Mouse (Mus musculus) MEL (cell line): ENCODE measurements around the gene Naa80. TPM values are rescaled to one million over a fixed set of nuclear protein-coding genes. Genes with fewer than 3 reads are reported as not detected.
A peak's percentile ranks its signal among the peaks of the same experiment; 100 is the strongest.

Source experiments
- DNase-seq: peaks from one replicate; pipeline ENCODE4 v3.0.0; 2011; ENCODE audit warnings: low read depth, low spot score
- H3K27ac ChIP-seq: 2 replicates; pipeline ENCODE4 v1.5.1; 2012; ENCODE audit warnings: low read depth, mild to moderate bottlenecking, control low read depth, low read length, moderate library complexity; ENCODE audit not compliant: control insufficient read depth
- H3K27me3 ChIP-seq, 2 experiments: fragments of 150-350 bp in 1 of 2; sonication (generic) in 1 of 2; 2 replicates each; pipeline ENCODE4 v1.6.1; 2012; ENCODE audit warnings: low read length in 2 of 2, mild to moderate bottlenecking in 2 of 2, improper control_type of control experiment in 1 of 2, moderate library complexity in 1 of 2; ENCODE audit not compliant: insufficient read depth in 2 of 2, control insufficient read depth in 1 of 2
- H3K36me3 ChIP-seq, 2 experiments: 2 replicates each; pipeline ENCODE4 v1.6.1; 2012 to 2014; ENCODE audit warnings: low read length in 2 of 2, improper control_type of control experiment in 1 of 2, inconsistent platforms in 1 of 2, mild to moderate bottlenecking in 1 of 2; ENCODE audit not compliant: insufficient read depth in 2 of 2, control insufficient read depth in 1 of 2
- H3K4me1 ChIP-seq, 2 experiments: fragments of 150-350 bp in 1 of 2; sonication (generic) in 1 of 2; 2 replicates each; pipeline ENCODE4 v1.6.1; 2012; ENCODE audit warnings: low read length in 2 of 2, improper control_type of control experiment in 1 of 2, mild to moderate bottlenecking in 1 of 2; ENCODE audit not compliant: insufficient read depth in 2 of 2, control insufficient read depth in 1 of 2
- H3K4me3 ChIP-seq, 2 experiments: fragments of 150-350 bp in 1 of 2; sonication (generic) in 1 of 2; 2 replicates each; pipeline ENCODE4 v1.5.1; 2012; ENCODE audit warnings: low read depth in 2 of 2, low read length in 2 of 2, mild to moderate bottlenecking in 2 of 2, moderate library complexity in 2 of 2, control low read depth in 1 of 2, improper control_type of control experiment in 1 of 2; ENCODE audit not compliant: control insufficient read depth in 1 of 2, insufficient read depth in 1 of 2
- H3K79me2 ChIP-seq: 2 replicates; pipeline ENCODE4 v1.6.1; 2012; ENCODE audit warnings: mild to moderate bottlenecking, low read length, moderate library complexity; ENCODE audit not compliant: control insufficient read depth, poor library complexity, insufficient read depth
- H3K9ac ChIP-seq: 2 replicates; pipeline ENCODE4 v1.6.1; 2012; ENCODE audit warnings: low read depth, mild to moderate bottlenecking, control low read depth, low read length, moderate library complexity; ENCODE audit not compliant: control insufficient read depth, poor library complexity, severe bottlenecking
- H3K9me3 ChIP-seq: fragments of 150-350 bp; sonication (generic); replicated peaks from 2 replicates; pipeline ENCODE4 v1.6.1; 2012; ENCODE audit warnings: mild to moderate bottlenecking, low read length, improper control_type of control experiment, moderate library complexity; ENCODE audit not compliant: insufficient read depth
- BHLHE40 ChIP-seq: IDR thresholded peaks from 2 replicates; pipeline ENCODE4 v1.6.1; 2012; ENCODE audit warnings: low read depth, mild to moderate bottlenecking, inconsistent platforms, low read length, improper control_type of control experiment, borderline replicate concordance
- CTCF ChIP-seq, 3 experiments: IDR thresholded peaks in 2 of 3; conservative IDR thresholded peaks in 1 of 3; 2 replicates each; pipeline ENCODE4 v1.5.1; 2011 to 2012; ENCODE audit warnings: low read length in 3 of 3, low read depth in 2 of 3, mild to moderate bottlenecking in 2 of 3, improper control_type of control experiment in 1 of 3, inconsistent platforms in 1 of 3, mixed read lengths in 1 of 3, moderate library complexity in 1 of 3; ENCODE audit not compliant: control insufficient read depth in 1 of 3, insufficient read depth in 1 of 3, poor library complexity in 1 of 3, severe bottlenecking in 1 of 3
- ELF1 ChIP-seq: IDR thresholded peaks from 2 replicates; pipeline ENCODE4 v1.6.1; 2014; ENCODE audit warnings: low read depth, mild to moderate bottlenecking, inconsistent platforms, low read length, improper control_type of control experiment, moderate library complexity
- ETS1 ChIP-seq: IDR thresholded peaks from 2 replicates; pipeline ENCODE4 v1.6.1; 2012; ENCODE audit warnings: low read depth, mild to moderate bottlenecking, inconsistent platforms, low read length, improper control_type of control experiment, moderate library complexity
- HCFC1 ChIP-seq: IDR thresholded peaks from 2 replicates; pipeline ENCODE4 v1.6.1; 2012; ENCODE audit warnings: low read depth, mild to moderate bottlenecking, inconsistent platforms, low read length, improper control_type of control experiment, moderate library complexity
- MAFK ChIP-seq: IDR thresholded peaks from 2 replicates; pipeline ENCODE4 v1.6.1; 2011; ENCODE audit warnings: low read depth, mild to moderate bottlenecking, low read length, improper control_type of control experiment, borderline replicate concordance
- MAX ChIP-seq: IDR thresholded peaks from 2 replicates; pipeline ENCODE4 v1.6.1; 2011; ENCODE audit warnings: low read length, improper control_type of control experiment
- MAZ ChIP-seq: IDR thresholded peaks from 2 replicates; pipeline ENCODE4 v1.6.1; 2012; ENCODE audit warnings: low read depth, mild to moderate bottlenecking, inconsistent platforms, low read length, improper control_type of control experiment
- MXI1 ChIP-seq: IDR thresholded peaks from 2 replicates; pipeline ENCODE4 v1.6.1; 2011; ENCODE audit warnings: mild to moderate bottlenecking, low read depth, low read length, improper control_type of control experiment
- NELFE ChIP-seq: IDR thresholded peaks from 2 replicates; pipeline ENCODE4 v1.6.1; 2011; ENCODE audit warnings: low read depth, low read length, improper control_type of control experiment
- NRF1 ChIP-seq: IDR thresholded peaks from 2 replicates; pipeline ENCODE4 v1.6.1; 2014; ENCODE audit warnings: low read depth, mild to moderate bottlenecking, inconsistent platforms, low read length, improper control_type of control experiment, moderate library complexity; ENCODE audit not compliant: poor library complexity, insufficient read depth, severe bottlenecking
- POLR2A ChIP-seq, 2 experiments: IDR thresholded peaks; 2 replicates each; pipeline ENCODE4 v1.6.1; 2011 to 2012; ENCODE audit warnings: low read length in 2 of 2, mild to moderate bottlenecking in 2 of 2, control low read depth in 1 of 2, improper control_type of control experiment in 1 of 2, low read depth in 1 of 2, moderate library complexity in 1 of 2; ENCODE audit not compliant: control insufficient read depth in 1 of 2, insufficient read depth in 1 of 2, poor library complexity in 1 of 2
- POLR2AphosphoS2 ChIP-seq: IDR thresholded peaks from 2 replicates; pipeline ENCODE4 v1.6.1; 2011; ENCODE audit warnings: low read length, improper control_type of control experiment
- RCOR1 ChIP-seq: IDR thresholded peaks from 2 replicates; pipeline ENCODE4 v1.6.1; 2012; ENCODE audit warnings: low read depth, mild to moderate bottlenecking, inconsistent platforms, low read length, improper control_type of control experiment
- SIN3A ChIP-seq: IDR thresholded peaks from 2 replicates; pipeline ENCODE4 v1.6.1; 2012; ENCODE audit warnings: low read length, improper control_type of control experiment, inconsistent platforms
- TBP ChIP-seq: IDR thresholded peaks from 2 replicates; pipeline ENCODE4 v1.8.0; 2011; ENCODE audit warnings: low read depth, low read length, improper control_type of control experiment
- TCF12 ChIP-seq: IDR thresholded peaks from 2 replicates; pipeline ENCODE4 v1.6.1; 2014; ENCODE audit warnings: low read depth, mild to moderate bottlenecking, inconsistent platforms, low read length, improper control_type of control experiment, moderate library complexity
- UBTF ChIP-seq: IDR thresholded peaks from 2 replicates; pipeline ENCODE4 v1.6.1; 2012; ENCODE audit warnings: low read depth, mild to moderate bottlenecking, inconsistent platforms, low read length, improper control_type of control experiment, moderate library complexity, borderline replicate concordance; ENCODE audit not compliant: insufficient read depth
- USF2 ChIP-seq, 2 experiments: IDR thresholded peaks; 2 replicates each; pipeline ENCODE4 v1.6.1; 2011 to 2012; ENCODE audit warnings: improper control_type of control experiment in 2 of 2, low read length in 2 of 2, borderline replicate concordance in 1 of 2, inconsistent platforms in 1 of 2, low read depth in 1 of 2, mild to moderate bottlenecking in 1 of 2; ENCODE audit not compliant: insufficient read depth in 1 of 2
- ZC3H11A ChIP-seq: IDR thresholded peaks from 2 replicates; pipeline ENCODE4 v1.6.1; 2012; ENCODE audit warnings: low read depth, mild to moderate bottlenecking, inconsistent platforms, low read length, improper control_type of control experiment
- ZMIZ1 ChIP-seq: IDR thresholded peaks from 2 replicates; pipeline ENCODE4 v1.6.1; 2012; ENCODE audit warnings: low read depth, mild to moderate bottlenecking, inconsistent platforms, low read length, improper control_type of control experiment, moderate library complexity
- polyA plus RNA-seq, 2 experiments: library from polyadenylated mRNA; stranded (reverse) in 1 of 2; unstranded in 1 of 2; fragments of >175 nt in 1 of 2; fragments of >200 nt in 1 of 2; gene quantifications; 2 replicates each; pipeline versions ENCODE4 v1.2.1 to v1.2.4; 2012; ENCODE audit warnings: low replicate concordance in 2 of 2, low read depth in 1 of 2; ENCODE audit not compliant: insufficient read length in 2 of 2, insufficient read depth in 1 of 2, missing spikeins in 1 of 2
- total RNA-seq: library from RNA; depleted of rRNA; stranded (reverse); fragments of 300-350 nt; gene quantifications from 2 replicates; pipeline ENCODE4 v1.2.3, GENCODE M21; 2012

Gene Naa80
- total and polyA plus RNA-seq, 3 experiments, result 14.3 to 74.0 TPM; not detected in 1

- peak; percentile 91 for DNase-seq
- Histone ChIP-seq H3K36me3 (peaks cover 0 to 15% of the 10 kb centered on the region in 2 experiments; a peak in 2 of 4 replicates), H3K9me3 (no peaks in the 10 kb centered on the region), H3K4me3 (peak within 1 kb of the TSS; percentile 56 to 78), H3K9ac (peak within 1 kb of the TSS; percentile 65), H3K27me3 (no peaks in the 10 kb centered on the region), H3K27ac (0 out of 2 replicates have a peak within 1 kb of the TSS, but pooled peaks have one; percentile 10), H3K4me1 (peaks cover 7 to 34% of the 10 kb centered on the region in 2 experiments), H3K79me2 (peaks cover 10% of the 10 kb centered on the region)
- TF ChIP-seq ETS1, result no peak
- no peak for TF ChIP-seq MAZ
- no peak for TF ChIP-seq USF2 (IDR thresholded peaks at IDR 0.05; ENCODE audit: borderline replicate concordance in 1 of 2, insufficient read depth in 1 of 2, low read depth in 1 of 2, low read length in 2 of 2)
- TF ChIP-seq ZMIZ1, result no peak; the same call in 1 of the 2 replicates
- TF ChIP-seq NELFE, result peak; percentile 49; the same call in 1 of the 2 replicates
- TF ChIP-seq ELF1, result no peak
- no peak for TF ChIP-seq UBTF
- TF ChIP-seq TCF12, result peak; percentile 13; the same call in 1 of the 2 replicates
- TF ChIP-seq MXI1, result peak; percentile 31; the same call in 1 of the 2 replicates
- no peak; the same call in 1 of the 2 replicates for TF ChIP-seq SIN3A
- no peak for TF ChIP-seq MAX
- 0 out of 2 replicates have a peak, but pooled peaks have one; percentile 3 for TF ChIP-seq NRF1
- TF ChIP-seq POLR2A (IDR thresholded peaks at IDR 0.05; ENCODE audit: control insufficient read depth in 1 of 2, insufficient read depth in 1 of 2, low read depth in 1 of 2, low read length in 2 of 2, poor library complexity in 1 of 2), result peak; percentile 45 to 65; a peak in 2 of 4 replicates
- peak; percentile 31; the same call in 1 of the 2 replicates for TF ChIP-seq TBP
- TF ChIP-seq HCFC1, result no peak
- peak; percentile 57; the same call in 1 of the 2 replicates for TF ChIP-seq POLR2AphosphoS2
These were observed 2.2 kb upstream of the Naa80 start, which contains the start of gene Hyal1 for GRCm38 (mm10) chr9:107576357-107577107. Gene Hyal1 (plus strand): TSS chr9:107576927.

DNA sequence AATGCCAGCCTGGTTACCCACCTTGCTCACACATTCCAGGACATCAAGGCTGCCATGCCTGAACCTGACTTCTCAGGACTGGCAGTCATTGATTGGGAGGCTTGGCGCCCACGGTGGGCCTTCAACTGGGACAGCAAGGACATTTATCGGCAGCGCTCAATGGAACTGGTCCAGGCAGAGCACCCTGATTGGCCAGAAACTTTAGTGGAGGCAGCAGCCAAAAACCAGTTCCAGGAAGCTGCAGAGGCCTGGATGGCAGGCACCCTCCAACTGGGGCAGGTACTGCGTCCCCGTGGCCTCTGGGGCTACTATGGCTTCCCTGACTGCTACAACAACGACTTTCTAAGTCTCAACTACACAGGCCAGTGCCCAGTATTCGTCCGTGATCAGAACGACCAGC is 816 bp upstream of the Naa80 start:
- Histone ChIP-seq H3K4me3 (no peak overlapping the region), H3K79me2 (peaks cover 23% of the 10 kb centered on the region), H3K27me3 (no peaks in the 10 kb centered on the region), H3K9me3 (no peaks in the 10 kb centered on the region)
- no peak for TF ChIP-seq SIN3A
- TF ChIP-seq CTCF (IDR thresholded peaks at IDR 0.05 in 2 of 3, conservative IDR thresholded peaks at IDR 0.05 in 1 of 3; ENCODE audit: control insufficient read depth in 1 of 3, insufficient read depth in 1 of 3, low read depth in 2 of 3, low read length in 3 of 3, poor library complexity in 1 of 3, severe bottlenecking in 1 of 3), result no peak
- no peak for TF ChIP-seq MAFK
- TF ChIP-seq BHLHE40, result no peak
- no peak for TF ChIP-seq ZC3H11A
- no peak for TF ChIP-seq RCOR1
- TF ChIP-seq USF2 (IDR thresholded peaks at IDR 0.05; ENCODE audit: borderline replicate concordance in 1 of 2, insufficient read depth in 1 of 2, low read depth in 1 of 2, low read length in 2 of 2), result no peak
- TF ChIP-seq POLR2A (IDR thresholded peaks at IDR 0.05; ENCODE audit: control insufficient read depth in 1 of 2, insufficient read depth in 1 of 2, low read depth in 1 of 2, low read length in 2 of 2, poor library complexity in 1 of 2), result no peak
- TF ChIP-seq, all 39 proteins: peak for 0
- Histone ChIP-seq H3K27ac (no peak overlapping the region), H3K36me3 (peaks cover 0 to 11% of the 10 kb centered on the region in 2 experiments; a peak in 2 of 4 replicates), H3K4me1 (peaks cover 2 to 33% of the 10 kb centered on the region in 2 experiments; a peak in 3 of 4 replicates), H3K9ac (no peak overlapping the region)
- DNase-seq, result no peak
